Mouse (Mus musculus): ENCODE results near the gene Ankrd63. TPM values are rescaled to one million over a fixed set of nuclear protein-coding genes. Genes with fewer than 3 reads are reported as not detected.

The Ankrd63 gene
- polyA plus RNA-seq, 1 experiment from 2014 or later, result 0.37 TPM

GRCm38 (mm10) chr2:118727911-118728310, 24.1 kb upstream of the Ankrd63 start:
- ATAC-seq (replicated peaks; ENCODE audit: low FRiP score, low read depth) (peak; percentile 47; the same call in 1 of the 2 replicates), DNase-seq (ENCODE audit: low spot score) (peak; percentile 54)
- Histone ChIP-seq H3K4me3 (replicated peaks; ENCODE audit: low read depth, low read length) (no peak overlapping the region), H3K27ac (peak overlapping the region; percentile 75), H3K9me3 (replicated peaks; ENCODE audit: low read length) (no peaks in the 10 kb centered on the region), H3K4me2 (ENCODE audit: low read length) (peak overlapping the region; percentile 35), H3K9ac (ENCODE audit: low read depth, low read length) (no peak overlapping the region), H3K4me1 (replicated peaks; ENCODE audit: insufficient read depth, low read length) (peaks cover 11% of the 10 kb centered on the region), H3K36me3 (ENCODE audit: insufficient read depth, low read length) (no peaks in the 10 kb centered on the region), H3K27me3 (ENCODE audit: insufficient read depth, low read length) (0 out of 2 replicates have a peak, but pooled peaks cover 3% of the 10 kb centered on the region)
- TF ChIP-seq CTCF (IDR thresholded peaks at IDR 0.05; ENCODE audit: low read depth), result no peak
- WGBS, result 16% methylated on average over 9 of the region's 9 CpGs

GRCm38 (mm10) chr2:118726873-118727272, 23.1 kb upstream of the Ankrd63 start:
- 88% methylated on average over 2 of the region's 2 CpGs for WGBS
- Histone ChIP-seq H3K4me2 (ENCODE audit: low read length) (no peak overlapping the region), H3K4me1 (replicated peaks; ENCODE audit: insufficient read depth, low read length) (peaks cover 11% of the 10 kb centered on the region), H3K27ac (no peak overlapping the region), H3K27me3 (ENCODE audit: insufficient read depth, low read length) (0 out of 2 replicates have a peak, but pooled peaks cover 3% of the 10 kb centered on the region), H3K9ac (ENCODE audit: low read depth, low read length) (no peak overlapping the region), H3K4me3 (replicated peaks; ENCODE audit: low read depth, low read length) (no peak overlapping the region), H3K36me3 (ENCODE audit: insufficient read depth, low read length) (no peaks in the 10 kb centered on the region), H3K9me3 (replicated peaks; ENCODE audit: low read length) (no peaks in the 10 kb centered on the region)
- DNase-seq (ENCODE audit: low spot score), result no peak
- ATAC-seq (replicated peaks; ENCODE audit: low FRiP score, low read depth), result no peak
- TF ChIP-seq CTCF (IDR thresholded peaks at IDR 0.05; ENCODE audit: low read depth), result no peak

- H3K4me1 ChIP-seq (replicated peaks; ENCODE audit: insufficient read depth, low read length), result peaks cover 11% of the 10 kb centered on the region
- no peak for TF ChIP-seq CTCF (IDR thresholded peaks at IDR 0.05; ENCODE audit: low read depth)
- H3K27ac ChIP-seq, result no peak overlapping the region
- no peak overlapping the region for H3K4me2 ChIP-seq (ENCODE audit: low read length)
- H3K9me3 ChIP-seq (replicated peaks; ENCODE audit: low read length), result no peaks in the 10 kb centered on the region
- H3K27me3 ChIP-seq (ENCODE audit: insufficient read depth, low read length), result no peaks in the 10 kb centered on the region
- DNase-seq (ENCODE audit: low spot score) (no peak), ATAC-seq (replicated peaks; ENCODE audit: low FRiP score, low read depth) (no peak)
- no peaks in the 10 kb centered on the region for H3K36me3 ChIP-seq (ENCODE audit: insufficient read depth, low read length)
- WGBS, result 69% methylated on average over 4 of the region's 4 CpGs
- H3K9ac ChIP-seq (ENCODE audit: low read depth, low read length), result no peak overlapping the region
- no peak overlapping the region for H3K4me3 ChIP-seq (replicated peaks; ENCODE audit: low read depth, low read length)
Observed at GRCm38 (mm10) chr2:118725511-118725910, 21.7 kb upstream of the Ankrd63 start.

- Histone ChIP-seq H3K9ac (ENCODE audit: low read depth, low read length) (no peak overlapping the region), H3K4me1 (replicated peaks; ENCODE audit: insufficient read depth, low read length) (peaks cover 7% of the 10 kb centered on the region), H3K27ac (no peak overlapping the region), H3K4me3 (replicated peaks; ENCODE audit: low read depth, low read length) (no peak overlapping the region), H3K27me3 (ENCODE audit: insufficient read depth, low read length) (no peaks in the 10 kb centered on the region), H3K9me3 (replicated peaks; ENCODE audit: low read length) (no peaks in the 10 kb centered on the region), H3K4me2 (ENCODE audit: low read length) (no peak overlapping the region), H3K36me3 (ENCODE audit: insufficient read depth, low read length) (no peaks in the 10 kb centered on the region)
- WGBS, result 79% methylated on average over 15 of the region's 15 CpGs
- TF ChIP-seq CTCF (IDR thresholded peaks at IDR 0.05; ENCODE audit: low read depth), result no peak
- no peak for ATAC-seq (replicated peaks; ENCODE audit: low FRiP score, low read depth)
- DNase-seq (ENCODE audit: low spot score), result no peak
Observed at GRCm38 (mm10) chr2:118723693-118724486, 20.1 kb upstream of the Ankrd63 start.

- Histone ChIP-seq H3K9me3 (replicated peaks; ENCODE audit: low read length) (no peaks in the 10 kb centered on the region), H3K9ac (ENCODE audit: low read depth, low read length) (no peak overlapping the region), H3K4me1 (replicated peaks; ENCODE audit: insufficient read depth, low read length) (no peaks in the 10 kb centered on the region), H3K27me3 (ENCODE audit: insufficient read depth, low read length) (no peaks in the 10 kb centered on the region), H3K27ac (no peak overlapping the region), H3K4me2 (ENCODE audit: low read length) (no peak overlapping the region), H3K36me3 (ENCODE audit: insufficient read depth, low read length) (no peaks in the 10 kb centered on the region), H3K4me3 (replicated peaks; ENCODE audit: low read depth, low read length) (no peak overlapping the region)
- WGBS, result 86% methylated on average over 5 of the region's 5 CpGs
- ATAC-seq (replicated peaks; ENCODE audit: low FRiP score, low read depth) (no peak), DNase-seq (ENCODE audit: low spot score) (no peak)
- no peak for TF ChIP-seq CTCF (IDR thresholded peaks at IDR 0.05; ENCODE audit: low read depth)
Observed at GRCm38 (mm10) chr2:118716677-118717076, 12.9 kb upstream of the Ankrd63 start.

GRCm38 (mm10) chr2:118714230-118714629, 10.5 kb upstream of the Ankrd63 start:
- H3K27me3 ChIP-seq (ENCODE audit: insufficient read depth, low read length), result peaks cover 13% of the 10 kb centered on the region
- WGBS, result 46% methylated on average over 4 of the region's 4 CpGs
- H3K27ac ChIP-seq, result no peak overlapping the region

More at GRCm38 (mm10) chr2:118714230-118714629, 10.5 kb upstream of the Ankrd63 start:
- ATAC-seq (replicated peaks; ENCODE audit: low FRiP score, low read depth) (no peak), DNase-seq (ENCODE audit: low spot score) (no peak)
- TF ChIP-seq CTCF (IDR thresholded peaks at IDR 0.05; ENCODE audit: low read depth), result no peak
- Histone ChIP-seq H3K4me1 (replicated peaks; ENCODE audit: insufficient read depth, low read length) (peaks cover 13% of the 10 kb centered on the region), H3K4me3 (replicated peaks; ENCODE audit: low read depth, low read length) (no peak overlapping the region), H3K4me2 (ENCODE audit: low read length) (no peak overlapping the region), H3K9me3 (replicated peaks; ENCODE audit: low read length) (no peaks in the 10 kb centered on the region), H3K36me3 (ENCODE audit: insufficient read depth, low read length) (no peaks in the 10 kb centered on the region), H3K9ac (ENCODE audit: low read depth, low read length) (no peak overlapping the region)

All from kidney, postnatal 0 days (tissue).